Mouse (Mus musculus) kidney, embryonic 14.5 days (tissue): Measurements from ENCODE around the gene Thoc6. TPM values are rescaled to one million over a fixed set of nuclear protein-coding genes. Genes with fewer than 3 reads are reported as not detected.
A peak's percentile ranks its signal among the peaks of the same experiment; 100 is the strongest.

Experiments used
- ATAC-seq: fragments of 200-750 bp; cut with Nextera tagmentation; 2 replicates; pipeline ENCODE4 v1.8.0; 2017; ENCODE audit warnings: moderate number of reproducible peaks, mild to moderate bottlenecking, moderate TSS enrichment, moderate library complexity; ENCODE audit not compliant: low FRiP score, low TSS enrichment
- H3K27ac ChIP-seq: fragments of 300-500 bp; sonication (generic); 2 replicates; pipeline ENCODE4 v1.5.1; 2014; ENCODE audit warnings: low read depth, mild to moderate bottlenecking, low read length, moderate library complexity, mixed read lengths
- H3K27me3 ChIP-seq: fragments of 300-500 bp; sonication (generic); 2 replicates; pipeline ENCODE4 v1.6.1; 2014; ENCODE audit warnings: mild to moderate bottlenecking, low read length; ENCODE audit not compliant: control insufficient read depth, insufficient read depth
- H3K36me3 ChIP-seq: fragments of 300-500 bp; sonication (generic); 2 replicates; pipeline ENCODE4 v1.6.1; 2014; ENCODE audit warnings: low read length, mixed read lengths; ENCODE audit not compliant: control insufficient read depth, insufficient read depth
- H3K4me1 ChIP-seq: fragments of 300-500 bp; sonication (generic); 2 replicates; pipeline ENCODE4 v1.6.1; 2014; ENCODE audit warnings: low read length, mixed read lengths; ENCODE audit not compliant: control insufficient read depth, insufficient read depth
- H3K4me2 ChIP-seq: fragments of 300-500 bp; sonication (generic); replicated peaks from 2 replicates; pipeline ENCODE4 v1.6.1; 2014; ENCODE audit warnings: low read depth, mild to moderate bottlenecking, low read length
- H3K4me3 ChIP-seq: fragments of 300-500 bp; sonication (generic); 2 replicates; pipeline ENCODE4 v1.5.1; 2014; ENCODE audit warnings: mild to moderate bottlenecking, low read length
- H3K9ac ChIP-seq: fragments of 300-500 bp; sonication (generic); 2 replicates; pipeline ENCODE4 v1.6.1; 2014; ENCODE audit warnings: low read depth, mild to moderate bottlenecking, low read length, moderate library complexity
- H3K9me3 ChIP-seq: fragments of 300-500 bp; sonication (generic); 2 replicates; pipeline ENCODE4 v1.6.1; 2016; ENCODE audit warnings: low read length; ENCODE audit not compliant: control insufficient read depth
- WGBS: fragments of 180-500 bp; shearing (Covaris S2); extraction: QIAGEN DNeasy Blood & Tissue Kit; methylation state at CpG from one replicate; pipeline ENCODE4 v1.1.7; 2014; 5-methylcytosine and 5-hydroxymethylcytosine counted together
- polyA plus RNA-seq: library from polyadenylated mRNA; unstranded; fragments of >200 nt; fragmentation: Nextera tagmentation; extraction: Ambion mirVana; gene quantifications from 2 replicates; pipeline ENCODE4 v1.2.1, GENCODE M21; 2014

Gene Thoc6
- polyA plus RNA-seq, 1 experiment from 2014 or later, result 53.0 TPM

- no peaks in the 10 kb centered on the region for H3K36me3 ChIP-seq
- no peak within 1 kb of the TSS; the same call in 1 of the 2 replicates for H3K9ac ChIP-seq
- H3K4me2 ChIP-seq, result peak within 1 kb of the TSS; percentile 43
- peak within 1 kb of the TSS; percentile 27 for H3K4me3 ChIP-seq
- peaks cover 37% of the 10 kb centered on the region for H3K27me3 ChIP-seq
- no peaks in the 10 kb centered on the region; the same call in 1 of the 2 replicates for H3K4me1 ChIP-seq
- no peak within 1 kb of the TSS for H3K27ac ChIP-seq
- H3K9me3 ChIP-seq, result no peaks in the 10 kb centered on the region
- ATAC-seq, result 0 out of 2 replicates have a peak, but pooled peaks have one; percentile 11
- 5% methylated on average over 27 of the region's 27 CpGs for WGBS
These were observed 13.4 kb downstream of the Thoc6 start, which contains the start of gene Bicdl2 for GRCm38 (mm10) chr17:23660117-23660875. Bicdl2 (plus strand) TSS chr17:23660506.

- H3K9ac ChIP-seq, result no peak overlapping the region
- no peaks in the 10 kb centered on the region; the same call in 1 of the 2 replicates for H3K4me1 ChIP-seq
- 81% methylated on average over 3 of the region's 3 CpGs for WGBS
- H3K4me3 ChIP-seq, result no peak overlapping the region
- no peaks in the 10 kb centered on the region for H3K36me3 ChIP-seq
- no peak overlapping the region for H3K27ac ChIP-seq
- H3K27me3 ChIP-seq, result peaks cover 37% of the 10 kb centered on the region
- no peaks in the 10 kb centered on the region for H3K9me3 ChIP-seq
- ATAC-seq, result no peak
- H3K4me2 ChIP-seq, result no peak overlapping the region
These were observed 15.2 kb downstream of the Thoc6 start for GRCm38 (mm10) chr17:23658450-23658849.

GRCm38 (mm10) chr17:23654410-23654809 is 19.3 kb downstream of the Thoc6 start:
- H3K9ac ChIP-seq, result no peak overlapping the region
- no peak overlapping the region for H3K4me3 ChIP-seq
- WGBS, result 79% methylated on average over 2 of the region's 2 CpGs
- H3K27ac ChIP-seq, result no peak overlapping the region
- no peaks in the 10 kb centered on the region for H3K36me3 ChIP-seq
- ATAC-seq, result no peak
- H3K4me1 ChIP-seq, result no peaks in the 10 kb centered on the region
- H3K27me3 ChIP-seq, result no peaks in the 10 kb centered on the region
- H3K9me3 ChIP-seq, result no peaks in the 10 kb centered on the region
- no peak overlapping the region for H3K4me2 ChIP-seq

GRCm38 (mm10) chr17:23654001-23654400 is 19.7 kb downstream of the Thoc6 start:
- H3K36me3 ChIP-seq, result no peaks in the 10 kb centered on the region
- ATAC-seq, result no peak
- WGBS, result 55% methylated on average over 6 of the region's 6 CpGs

GRCm38 (mm10) chr17:23653324-23653723 is 20.4 kb downstream of the Thoc6 start:
- WGBS, result 83% methylated on average over 1 of the region's 2 CpGs
- no peak overlapping the region for H3K27ac ChIP-seq
- no peaks in the 10 kb centered on the region for H3K27me3 ChIP-seq
- no peak overlapping the region for H3K9ac ChIP-seq
- no peaks in the 10 kb centered on the region for H3K9me3 ChIP-seq
- H3K4me2 ChIP-seq, result no peak overlapping the region
- ATAC-seq, result no peak
- no peaks in the 10 kb centered on the region for H3K4me1 ChIP-seq
- no peaks in the 10 kb centered on the region for H3K36me3 ChIP-seq
- no peak overlapping the region for H3K4me3 ChIP-seq

More at GRCm38 (mm10) chr17:23654001-23654400, 19.7 kb downstream of the Thoc6 start:
- H3K4me1 ChIP-seq, result no peaks in the 10 kb centered on the region
- H3K4me3 ChIP-seq, result no peak overlapping the region
- no peak overlapping the region for H3K9ac ChIP-seq
- H3K4me2 ChIP-seq, result no peak overlapping the region
- no peaks in the 10 kb centered on the region for H3K9me3 ChIP-seq
- no peaks in the 10 kb centered on the region for H3K27me3 ChIP-seq
- no peak overlapping the region for H3K27ac ChIP-seq

- no peaks in the 10 kb centered on the region for H3K4me1 ChIP-seq
- no peaks in the 10 kb centered on the region for H3K36me3 ChIP-seq
- H3K27me3 ChIP-seq, result no peaks in the 10 kb centered on the region
- H3K4me2 ChIP-seq, result no peak overlapping the region
- H3K4me3 ChIP-seq, result no peak overlapping the region
- 80% methylated on average over 6 of the region's 6 CpGs for WGBS
- H3K9me3 ChIP-seq, result no peaks in the 10 kb centered on the region
- no peak overlapping the region for H3K9ac ChIP-seq
- H3K27ac ChIP-seq, result no peak overlapping the region
- no peak for ATAC-seq
These were observed 22.3 kb downstream of the Thoc6 start for GRCm38 (mm10) chr17:23651363-23651762.

GRCm38 (mm10) chr17:23645894-23646293 is 27.8 kb downstream of the Thoc6 start:
- WGBS, result 38% methylated on average over 10 of the region's 10 CpGs

GRCm38 (mm10) chr17:23644613-23645495 is 28.8 kb downstream of the Thoc6 start, which contains the start of gene Mmp25:
Mmp25 (minus strand) TSS chr17:23645277.
- peaks cover 3% of the 10 kb centered on the region; the same call in 1 of the 2 replicates for H3K27me3 ChIP-seq
- H3K4me1 ChIP-seq, result no peaks in the 10 kb centered on the region
- H3K4me2 ChIP-seq, result peak within 1 kb of the TSS; percentile 64
- 1% methylated on average over 58 of the region's 58 CpGs for WGBS
- H3K4me3 ChIP-seq, result peak within 1 kb of the TSS; percentile 43
- no peaks in the 10 kb centered on the region for H3K36me3 ChIP-seq
- 0 out of 2 replicates have a peak, but pooled peaks cover 2% of the 10 kb centered on the region for H3K9me3 ChIP-seq
- peak; percentile 69 for ATAC-seq
- H3K9ac ChIP-seq, result peak within 1 kb of the TSS; percentile 19; the same call in 1 of the 2 replicates
- H3K27ac ChIP-seq, result no peak within 1 kb of the TSS

More at GRCm38 (mm10) chr17:23645894-23646293, 27.8 kb downstream of the Thoc6 start:
- no peak for ATAC-seq
- Histone ChIP-seq H3K4me3 (no peak overlapping the region), H3K4me2 (no peak overlapping the region), H3K27me3 (peaks cover 3% of the 10 kb centered on the region; the same call in 1 of the 2 replicates), H3K9me3 (0 out of 2 replicates have a peak, but pooled peaks cover 2% of the 10 kb centered on the region), H3K9ac (no peak overlapping the region), H3K36me3 (no peaks in the 10 kb centered on the region), H3K4me1 (no peaks in the 10 kb centered on the region), H3K27ac (no peak overlapping the region)
